Mouse (Mus musculus) midbrain, embryonic 16.5 days (tissue): ENCODE measurements around the gene Arhgap23. TPM values are rescaled to one million over a fixed set of nuclear protein-coding genes. Genes with fewer than 3 reads are reported as not detected.
A peak's percentile ranks its signal among the peaks of the same experiment; 100 is the strongest.

Experiments used
- ATAC-seq: fragments of 200-750 bp; cut with Nextera tagmentation; 2 replicates; pipeline ENCODE4 v1.8.0; 2017; ENCODE audit warnings: moderate TSS enrichment
- H3K27ac ChIP-seq: fragments of 300-500 bp; sonication (generic); 2 replicates; pipeline ENCODE4 v1.5.1; 2014; ENCODE audit warnings: mild to moderate bottlenecking, low read length, mixed read lengths
- H3K27me3 ChIP-seq: fragments of 300-500 bp; sonication (generic); 2 replicates; pipeline ENCODE4 v1.6.1; 2014; ENCODE audit warnings: low read depth, low read length, mixed read lengths; ENCODE audit not compliant: control insufficient read depth, insufficient read depth
- H3K36me3 ChIP-seq: fragments of 300-500 bp; sonication (generic); 2 replicates; pipeline ENCODE4 v1.6.1; 2014; ENCODE audit warnings: mild to moderate bottlenecking, low read length, moderate library complexity, mixed read lengths; ENCODE audit not compliant: control insufficient read depth, insufficient read depth
- H3K4me1 ChIP-seq: fragments of 300-500 bp; sonication (generic); 2 replicates; pipeline ENCODE4 v1.6.1; 2014; ENCODE audit warnings: mild to moderate bottlenecking, low read length, mixed read lengths; ENCODE audit not compliant: control insufficient read depth, insufficient read depth
- H3K4me2 ChIP-seq: fragments of 300-500 bp; sonication (generic); 2 replicates; pipeline ENCODE4 v1.6.1; 2014; ENCODE audit warnings: mild to moderate bottlenecking, low read length, mixed read lengths
- H3K4me3 ChIP-seq: fragments of 300-500 bp; sonication (generic); 2 replicates; pipeline ENCODE4 v1.5.1; 2014; ENCODE audit warnings: low read depth, mild to moderate bottlenecking, low read length, moderate library complexity, mixed read lengths
- H3K9ac ChIP-seq: fragments of 300-500 bp; sonication (generic); 2 replicates; pipeline ENCODE4 v1.6.1; 2014; ENCODE audit warnings: low read depth, low read length, mixed read lengths
- H3K9me3 ChIP-seq: fragments of 300-500 bp; sonication (generic); replicated peaks from 2 replicates; pipeline ENCODE4 v1.6.1; 2014; ENCODE audit warnings: mild to moderate bottlenecking, low read length, mixed read lengths; ENCODE audit not compliant: control insufficient read depth, poor library complexity, severe bottlenecking
- WGBS: fragments of 180-500 bp; shearing (Covaris S2); extraction: QIAGEN DNeasy Blood & Tissue Kit; methylation state at CpG from one replicate; pipeline ENCODE4 v1.1.7; 2014; 5-methylcytosine and 5-hydroxymethylcytosine counted together
- polyA plus RNA-seq: library from polyadenylated mRNA; unstranded; fragments of >200 nt; fragmentation: Nextera tagmentation; extraction: Ambion mirVana; gene quantifications from 2 replicates; pipeline ENCODE4 v1.2.1, GENCODE M21; 2015

Gene Arhgap23
- polyA plus RNA-seq, 1 experiment from 2014 or later = 8.6 TPM

- no peak overlapping the region for H3K4me2 ChIP-seq
- H3K27ac ChIP-seq = no peak overlapping the region
- H3K4me1 ChIP-seq = peaks cover 26% of the 10 kb centered on the region
- ATAC-seq = no peak
- H3K4me3 ChIP-seq = no peak overlapping the region
- 41% methylated on average over 5 of the region's 5 CpGs for WGBS
- H3K36me3 ChIP-seq = peaks cover 9% of the 10 kb centered on the region; the same call in 1 of the 2 replicates
- no peak overlapping the region for H3K9ac ChIP-seq
- peaks cover 13% of the 10 kb centered on the region for H3K27me3 ChIP-seq
- no peaks in the 10 kb centered on the region for H3K9me3 ChIP-seq
Observed at GRCm38 (mm10) chr11:97539622-97540021, 124.3 kb downstream of the Arhgap23 start.

DNA sequence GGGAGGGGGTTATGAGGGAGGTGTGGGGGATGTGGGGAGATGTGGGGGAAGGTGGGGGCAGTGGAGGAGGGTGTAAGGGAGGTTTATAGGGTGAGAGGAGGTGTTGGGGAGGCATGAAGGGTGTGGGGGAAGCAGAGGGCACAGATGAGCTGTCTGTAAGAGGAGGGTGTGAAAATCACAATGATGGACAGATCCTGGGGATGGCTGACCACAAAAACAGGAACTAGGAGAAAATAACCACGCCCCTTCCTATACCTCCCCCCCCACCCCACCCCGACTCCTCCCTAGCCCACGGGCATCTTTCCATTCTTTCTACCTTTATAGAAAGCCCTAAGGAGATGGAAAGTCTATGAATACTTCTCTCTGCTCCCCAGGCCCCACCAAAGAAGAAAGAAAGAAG lies 124.8 kb downstream of the Arhgap23 start:
- H3K4me2 ChIP-seq = no peak overlapping the region
- H3K36me3 ChIP-seq = peaks cover 4% of the 10 kb centered on the region; the same call in 1 of the 2 replicates
- H3K9ac ChIP-seq = no peak overlapping the region
- ATAC-seq = no peak
- peaks cover 13% of the 10 kb centered on the region for H3K27me3 ChIP-seq
- H3K9me3 ChIP-seq = no peaks in the 10 kb centered on the region
- H3K4me3 ChIP-seq = no peak overlapping the region
- peaks cover 26% of the 10 kb centered on the region for H3K4me1 ChIP-seq
- no peak overlapping the region for H3K27ac ChIP-seq
- WGBS = 76% methylated on average over 3 of the region's 3 CpGs

DNA sequence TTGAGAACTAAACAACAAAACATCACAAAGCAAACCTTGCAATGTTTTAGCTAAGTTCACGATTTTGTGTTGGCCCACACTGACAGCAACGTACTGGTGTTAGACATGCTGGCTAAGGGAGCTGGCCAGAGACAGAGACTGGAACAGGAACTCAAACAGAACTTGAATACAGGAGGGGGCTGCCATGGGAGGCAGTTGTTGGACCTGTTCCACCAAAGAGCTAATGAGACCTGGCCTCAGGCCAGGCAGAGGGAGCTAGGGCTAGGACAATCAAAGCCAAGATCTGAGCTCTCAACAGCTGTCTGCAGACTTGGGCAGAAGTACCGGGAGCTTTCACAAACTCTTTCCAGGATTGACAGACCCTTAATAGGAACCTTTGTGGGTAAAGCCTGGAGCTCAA lies 125.3 kb downstream of the Arhgap23 start:
- 40% methylated on average over 3 of the region's 3 CpGs for WGBS
- peaks cover 8% of the 10 kb centered on the region for H3K27me3 ChIP-seq
- H3K9me3 ChIP-seq = no peaks in the 10 kb centered on the region
- no peak overlapping the region for H3K4me2 ChIP-seq
- H3K4me1 ChIP-seq = peaks cover 26% of the 10 kb centered on the region
- H3K27ac ChIP-seq = no peak overlapping the region
- no peak for ATAC-seq
- no peak overlapping the region for H3K4me3 ChIP-seq
- H3K9ac ChIP-seq = no peak overlapping the region
- H3K36me3 ChIP-seq = 0 out of 2 replicates have a peak, but pooled peaks cover 2% of the 10 kb centered on the region

DNA sequence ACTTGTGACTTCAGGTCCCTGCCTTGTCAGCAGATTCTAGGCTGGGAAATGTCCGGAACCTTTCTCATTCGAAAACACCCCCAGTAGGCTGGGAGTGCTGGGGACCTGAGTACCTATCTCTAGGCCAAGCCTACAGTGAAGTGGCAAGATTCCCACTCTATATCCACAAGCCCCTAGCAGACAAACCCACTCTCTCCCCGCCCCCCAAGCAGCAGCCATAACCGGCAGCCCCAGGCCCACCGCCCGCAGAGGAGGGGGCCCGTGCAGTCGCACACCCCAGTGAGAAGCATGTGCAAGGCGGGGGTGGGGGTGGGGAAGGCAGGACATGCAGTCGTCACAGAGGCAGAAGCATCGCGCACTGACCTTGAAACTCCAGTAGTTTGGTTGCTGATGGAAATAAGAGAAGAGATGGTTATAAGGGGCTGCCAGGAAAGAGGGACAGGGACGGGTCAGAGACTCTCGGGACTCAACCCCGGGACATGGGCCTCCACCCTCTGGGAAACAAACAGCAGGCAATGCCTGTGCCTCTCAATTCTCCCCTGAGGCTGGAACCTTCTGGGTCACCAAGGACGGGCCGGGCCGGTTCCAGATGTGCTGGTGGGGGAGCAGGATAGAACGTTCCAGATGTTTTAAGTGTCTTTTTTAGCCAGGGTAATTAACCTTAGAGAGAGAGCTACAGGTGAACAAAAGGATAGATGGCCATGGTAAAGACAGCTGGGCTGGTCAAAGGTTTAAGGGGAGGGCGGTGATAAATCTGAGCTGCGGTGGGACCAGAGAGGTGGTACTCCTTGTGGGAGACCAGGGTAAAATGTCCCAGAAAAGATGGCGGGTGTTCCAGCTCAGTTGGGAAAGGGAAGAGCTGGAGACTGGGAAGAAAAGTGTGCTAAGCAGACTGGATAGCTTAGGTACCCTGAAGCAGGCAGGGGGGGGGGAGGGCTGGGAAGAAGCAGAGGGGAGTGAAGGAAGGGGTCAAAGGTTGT lies 127.1 kb downstream of the Arhgap23 start:
- Histone ChIP-seq H3K27me3 (no peaks in the 10 kb centered on the region; the same call in 1 of the 2 replicates), H3K4me2 (no peak overlapping the region), H3K36me3 (no peaks in the 10 kb centered on the region), H3K27ac (no peak overlapping the region), H3K9me3 (no peaks in the 10 kb centered on the region), H3K9ac (no peak overlapping the region), H3K4me3 (no peak overlapping the region), H3K4me1 (peaks cover 32% of the 10 kb centered on the region)
- 80% methylated on average over 22 of the region's 22 CpGs for WGBS
- no peak for ATAC-seq

DNA sequence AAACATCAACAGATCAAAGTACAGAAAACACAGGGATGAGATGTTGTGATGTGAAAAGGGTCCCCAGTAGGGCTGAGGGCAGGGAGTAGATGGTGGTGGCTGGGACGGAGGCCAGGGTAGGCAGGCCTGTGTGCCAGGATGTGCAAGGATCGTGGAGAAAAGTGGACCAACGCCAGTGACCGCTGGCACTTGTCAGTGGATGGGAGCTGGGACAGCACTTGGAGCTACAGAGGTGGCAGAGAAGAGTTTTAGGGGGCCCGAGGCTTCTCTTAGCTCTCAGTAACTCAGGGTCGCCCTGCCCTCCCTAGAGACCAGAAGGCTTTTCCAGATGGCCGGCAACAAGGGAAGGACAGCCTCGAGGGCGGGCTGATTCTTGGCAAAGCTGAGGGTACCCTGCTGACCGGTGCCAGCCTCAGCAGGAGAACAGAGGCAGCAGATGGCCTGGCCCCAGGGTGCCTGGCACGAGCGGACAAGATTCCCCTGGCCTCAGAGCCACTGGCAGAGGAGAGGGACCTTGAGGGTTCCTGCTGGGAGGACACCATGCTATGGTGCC lies 127.9 kb downstream of the Arhgap23 start:
- 0 out of 2 replicates have a peak, but pooled peaks have one; percentile 19 for ATAC-seq
- peaks cover 33% of the 10 kb centered on the region for H3K4me1 ChIP-seq
- H3K4me2 ChIP-seq = no peak overlapping the region

DNA sequence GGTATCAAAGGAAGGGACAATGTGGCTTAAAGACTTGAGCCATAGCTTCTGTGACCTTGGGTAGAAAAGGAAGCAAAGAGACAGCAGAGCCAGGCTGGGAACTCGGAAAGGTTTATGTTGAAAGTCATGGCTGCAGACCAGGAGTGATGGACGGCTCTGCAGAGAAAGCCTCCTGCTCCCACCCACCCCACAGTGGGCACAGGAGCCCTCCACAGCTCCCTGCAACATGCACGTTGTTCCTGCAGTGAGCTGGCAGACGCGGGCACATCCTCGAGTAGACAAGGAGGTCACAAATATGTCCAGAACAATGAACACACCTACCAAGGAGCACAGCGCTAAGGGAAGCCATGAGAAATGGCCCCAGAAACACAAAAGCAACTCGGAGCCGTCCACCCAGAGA lies 128.6 kb downstream of the Arhgap23 start:
- Histone ChIP-seq H3K4me2 (no peak overlapping the region), H3K9ac (no peak overlapping the region), H3K4me3 (no peak overlapping the region), H3K27ac (no peak overlapping the region), H3K9me3 (no peaks in the 10 kb centered on the region), H3K36me3 (no peaks in the 10 kb centered on the region), H3K27me3 (no peaks in the 10 kb centered on the region; the same call in 1 of the 2 replicates), H3K4me1 (peaks cover 33% of the 10 kb centered on the region)
- 86% methylated on average over 9 of the region's 9 CpGs for WGBS
- no peak for ATAC-seq

More for the DNA sequence above, 127.9 kb downstream of the Arhgap23 start:
- H3K4me3 ChIP-seq = no peak overlapping the region
- H3K9me3 ChIP-seq = no peaks in the 10 kb centered on the region
- H3K27ac ChIP-seq = peak overlapping the region; percentile 33; the same call in 1 of the 2 replicates
- H3K27me3 ChIP-seq = no peaks in the 10 kb centered on the region; the same call in 1 of the 2 replicates
- H3K9ac ChIP-seq = no peak overlapping the region
- 44% methylated on average over 12 of the region's 12 CpGs for WGBS
- H3K36me3 ChIP-seq = no peaks in the 10 kb centered on the region

DNA sequence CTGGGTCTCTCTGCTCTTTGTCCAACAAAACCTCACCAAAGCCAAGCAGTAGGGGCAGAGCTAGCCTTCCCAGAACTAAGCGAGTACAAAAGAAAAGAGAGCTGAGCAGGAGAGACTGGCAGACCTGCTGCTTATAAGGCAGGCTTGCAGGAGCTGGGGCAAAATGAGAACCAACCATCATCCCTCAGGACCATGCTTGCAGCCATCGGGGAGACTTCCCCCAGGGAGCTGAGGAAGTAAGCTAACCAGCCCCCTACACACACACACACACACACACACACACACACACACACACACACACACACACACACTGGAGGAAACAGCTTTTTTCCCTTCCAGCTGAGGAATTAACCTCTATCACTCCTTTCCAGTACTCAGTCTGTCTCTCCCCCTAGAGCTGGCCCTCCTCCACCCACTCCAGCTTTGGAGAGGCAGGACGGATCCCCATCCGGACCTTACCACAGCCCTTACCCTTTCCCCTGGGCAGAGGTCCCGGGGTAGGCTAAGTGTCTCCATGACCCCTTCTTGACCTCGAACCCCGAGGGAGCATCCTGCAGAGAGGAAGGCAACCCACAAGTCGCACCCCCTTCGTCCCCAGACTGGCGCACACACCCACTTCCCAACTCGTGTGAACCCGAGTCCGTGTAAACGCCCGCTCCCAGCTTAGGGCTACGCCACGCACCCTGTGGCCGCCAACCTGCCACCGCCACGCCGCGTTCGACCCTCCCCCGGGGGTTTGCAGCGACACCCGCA lies 130.7 kb downstream of the Arhgap23 start:
- Histone ChIP-seq H3K9me3 (no peaks in the 10 kb centered on the region), H3K36me3 (no peaks in the 10 kb centered on the region), H3K27me3 (no peaks in the 10 kb centered on the region; the same call in 1 of the 2 replicates), H3K4me2 (peak overlapping the region; percentile 81), H3K27ac (no peak overlapping the region), H3K9ac (peak overlapping the region; percentile 69), H3K4me3 (peak overlapping the region; percentile 50), H3K4me1 (peaks cover 26% of the 10 kb centered on the region)
- 9% methylated on average over 26 of the region's 26 CpGs for WGBS
- ATAC-seq = no peak

- H3K9ac ChIP-seq = peak overlapping the region; percentile 69
- no peaks in the 10 kb centered on the region; the same call in 1 of the 2 replicates for H3K27me3 ChIP-seq
- WGBS = under 1% methylated on average over 48 of the region's 73 CpGs
- no peaks in the 10 kb centered on the region for H3K36me3 ChIP-seq
- H3K27ac ChIP-seq = no peak overlapping the region
- peak overlapping the region; percentile 50 for H3K4me3 ChIP-seq
- H3K4me1 ChIP-seq = peaks cover 32% of the 10 kb centered on the region
- peak overlapping the region; percentile 81 for H3K4me2 ChIP-seq
- H3K9me3 ChIP-seq = no peaks in the 10 kb centered on the region
- ATAC-seq = peak; percentile 7; the same call in 1 of the 2 replicates
Observed at GRCm38 (mm10) chr11:97546804-97547411, 131.6 kb downstream of the Arhgap23 start.
